ENCODE assay signal across 10 mouse cellular contexts in genomic region chr7:71311411-71311810, GRCm38 (mm10). TPM values are rescaled to one million over a fixed set of nuclear protein-coding genes. Genes with fewer than 3 reads are reported as not detected.
DNase-seq lines count a peak whose midpoint lies in the region; ATAC-seq and TF ChIP-seq lines count a peak whose summit lies in the region.
"Had no signal": no experiment of that assay in that cellular context is flagged by ENCODE, and none has a peak within 500 bp of the region (broad histone marks: within the 10 kb centered on the region; RNA-seq: fewer than 3 reads in every experiment).

No protein-coding gene starts in this region.

- no peak for TF ChIP-seq POLR2A in limb, embryonic 14.5 days (IDR thresholded peaks at IDR 0.05; ENCODE audit: borderline replicate concordance, extremely low read depth, insufficient read depth, insufficient read length)

- no peak overlapping the region for H3K4me2 ChIP-seq in limb, embryonic 14.5 days (replicated peaks; ENCODE audit: low read depth, low read length, severe bottlenecking)
- H3K4me2 ChIP-seq in heart, embryonic 16.5 days (ENCODE audit: low read depth, low read length), result no peak overlapping the region

- no peaks in the 10 kb centered on the region for H3K36me3 ChIP-seq in limb, embryonic 14.5 days (ENCODE audit: control insufficient read depth, insufficient read depth, low read length)
- no peaks in the 10 kb centered on the region for H3K36me3 ChIP-seq in limb, embryonic 10.5 days
- H3K36me3 ChIP-seq in heart, embryonic 16.5 days (ENCODE audit: control insufficient read depth, insufficient read depth), result no peaks in the 10 kb centered on the region

- H3K4me1 ChIP-seq in limb, embryonic 14.5 days (ENCODE audit: control insufficient read depth, insufficient read depth, low read length), result no peaks in the 10 kb centered on the region
- H3K4me1 ChIP-seq in limb, embryonic 10.5 days, result peaks cover 22% of the 10 kb centered on the region
- no peaks in the 10 kb centered on the region for H3K4me1 ChIP-seq in heart, embryonic 16.5 days (ENCODE audit: control insufficient read depth, insufficient read depth, low read length)

- no peak for ATAC-seq in limb, embryonic 14.5 days (ENCODE audit: low FRiP score, low read depth)
- ATAC-seq in heart, embryonic 16.5 days (replicated peaks; ENCODE audit: extremely low read depth, insufficient read depth, low FRiP score), result peak; percentile 89

- H3K9me3 ChIP-seq in limb, embryonic 14.5 days (ENCODE audit: control insufficient read depth, low read length), result no peaks in the 10 kb centered on the region
- no peaks in the 10 kb centered on the region for H3K9me3 ChIP-seq in limb, embryonic 10.5 days (replicated peaks)
- H3K9me3 ChIP-seq in heart, embryonic 16.5 days (replicated peaks; ENCODE audit: control insufficient read depth, low read length), result no peaks in the 10 kb centered on the region

- H3K4me3 ChIP-seq in limb, embryonic 14.5 days (replicated peaks; ENCODE audit: low read length), result no peak overlapping the region
- no peak overlapping the region for H3K4me3 ChIP-seq in limb, embryonic 10.5 days
- no peak overlapping the region for H3K4me3 ChIP-seq in heart, embryonic 16.5 days (ENCODE audit: low read length)

- H3K9ac ChIP-seq in limb, embryonic 14.5 days (ENCODE audit: low read depth, low read length, severe bottlenecking), result no peak overlapping the region
- no peak overlapping the region for H3K9ac ChIP-seq in heart, embryonic 16.5 days (ENCODE audit: low read length)

- no peak overlapping the region for H3K27ac ChIP-seq in limb, embryonic 14.5 days (replicated peaks; ENCODE audit: low read depth, low read length)
- no peak overlapping the region for H3K27ac ChIP-seq in limb, embryonic 10.5 days
- H3K27ac ChIP-seq in heart, embryonic 16.5 days (ENCODE audit: low read length), result no peak overlapping the region; the same call in 1 of the 2 replicates
- H3K27ac ChIP-seq: macrophage had no signal

- 55% methylated on average over 11 of the region's 11 CpGs for WGBS in limb, embryonic 14.5 days
- 55% methylated on average over 11 of the region's 11 CpGs for WGBS in limb, embryonic 10.5 days
- 51% methylated on average over 11 of the region's 11 CpGs for WGBS in heart, embryonic 16.5 days

- DNase-seq in limb, embryonic 14.5 days (ENCODE audit: low spot score), result peak; percentile 9
- DNase-seq in limb, embryonic 10.5 days (ENCODE audit: low spot score), result no peak
- peak; percentile 37 to 59 for DNase-seq in kidney, postnatal 4 days
- DNase-seq in skeletal muscle tissue, adult 2 months (ENCODE audit: low read depth, low spot score), result peak; percentile 28
- no peak for DNase-seq in cerebellum, postnatal 4 days (ENCODE audit: low spot score in 2 of 2)
- no peak for DNase-seq in ovary, postnatal 36 days (ENCODE audit: low spot score)
- DNase-seq in spleen, adult 12 weeks (ENCODE audit: low spot score), result no peak

- no peaks in the 10 kb centered on the region for H3K27me3 ChIP-seq in limb, embryonic 14.5 days (ENCODE audit: control insufficient read depth, insufficient read depth, low read length)
- no peaks in the 10 kb centered on the region for H3K27me3 ChIP-seq in limb, embryonic 10.5 days (ENCODE audit: low read depth, poor library complexity, severe bottlenecking)
- no peaks in the 10 kb centered on the region for H3K27me3 ChIP-seq in heart, embryonic 16.5 days (ENCODE audit: control insufficient read depth, insufficient read depth, low read length)
- H3K27me3 ChIP-seq: CH12.LX had no signal

RNA-seq across cellular contexts. Expression of gene Gm10295, which starts 39.9 kb away (rescaled TPM):
- not detected in 2 replicates for polyA plus RNA-seq in limb, embryonic 14.5 days (2012; rRNA removed)
- polyA plus RNA-seq in limb, embryonic 14.5 days (2014; fragmentation: Nextera tagmentation; extraction: Ambion mirVana), result not detected in 2 replicates
- not detected in 2 replicates for polyA plus RNA-seq in limb, embryonic 10.5 days (2016; fragmentation: Nextera tagmentation; extraction: Ambion mirVana)
- not detected in 2 replicates for polyA plus RNA-seq in heart, embryonic 16.5 days (2015; fragmentation: Nextera tagmentation; extraction: Ambion mirVana)
- polyA plus RNA-seq: macrophage had no signal

Comparison
In these comparisons a context has a peak if more than half of its experiments do, and no peak if none do; other contexts are left out.
1. DNase-seq: peak in limb, embryonic 14.5 days (single experiment), kidney, postnatal 4 days (2 of 2) and skeletal muscle tissue, adult 2 months (single experiment); none in limb, embryonic 10.5 days (single experiment), cerebellum, postnatal 4 days (0 of 2), ovary, postnatal 36 days (single experiment) and spleen, adult 12 weeks (single experiment).